Mouse (Mus musculus) limb, embryonic 14.5 days (tissue): ENCODE data around the gene Gp1ba. TPM values are rescaled to one million over a fixed set of nuclear protein-coding genes. Genes with fewer than 3 reads are reported as not detected.

Experiments used
- ATAC-seq: fragments of 200-750 bp; cut with Nextera tagmentation; 2 replicates; pipeline ENCODE4 v1.8.0; 2017; ENCODE audit warnings: low read depth, moderate number of reproducible peaks, moderate TSS enrichment; ENCODE audit not compliant: low FRiP score
- DNase-seq: peaks from one replicate; pipeline ENCODE4 v3.0.0-alpha.2; 2015; ENCODE audit warnings: low spot score
- H3K27ac ChIP-seq: fragments of 300-500 bp; sonication (generic); replicated peaks from 2 replicates; pipeline ENCODE4 v1.5.1; 2014; ENCODE audit warnings: low read depth, mild to moderate bottlenecking, low read length, moderate library complexity, mixed read lengths
- H3K27me3 ChIP-seq: fragments of 300-500 bp; sonication (generic); 2 replicates; pipeline ENCODE4 v1.6.1; 2014; ENCODE audit warnings: low read length, mixed read lengths; ENCODE audit not compliant: control insufficient read depth, insufficient read depth
- H3K36me3 ChIP-seq: fragments of 300-500 bp; sonication (generic); 2 replicates; pipeline ENCODE4 v1.6.1; 2014; ENCODE audit warnings: mild to moderate bottlenecking, low read length, moderate library complexity, mixed read lengths; ENCODE audit not compliant: control insufficient read depth, insufficient read depth
- H3K4me1 ChIP-seq: fragments of 300-500 bp; sonication (generic); 2 replicates; pipeline ENCODE4 v1.6.1; 2014; ENCODE audit warnings: antibody characterized with exemption, low read length, mixed read lengths; ENCODE audit not compliant: control insufficient read depth, insufficient read depth
- H3K4me2 ChIP-seq: fragments of 300-500 bp; sonication (generic); replicated peaks from 2 replicates; pipeline ENCODE4 v1.6.1; 2014; ENCODE audit warnings: low read depth, mild to moderate bottlenecking, low read length, moderate library complexity; ENCODE audit not compliant: severe bottlenecking
- H3K4me3 ChIP-seq: fragments of 300-500 bp; sonication (generic); replicated peaks from 2 replicates; pipeline ENCODE4 v1.5.1; 2014; ENCODE audit warnings: low read length
- H3K9ac ChIP-seq: fragments of 300-500 bp; sonication (generic); 2 replicates; pipeline ENCODE4 v1.6.1; 2014; ENCODE audit warnings: mild to moderate bottlenecking, low read depth, low read length, moderate library complexity; ENCODE audit not compliant: severe bottlenecking
- H3K9me3 ChIP-seq: fragments of 300-500 bp; sonication (generic); 2 replicates; pipeline ENCODE4 v1.6.1; 2016; ENCODE audit warnings: low read length; ENCODE audit not compliant: control insufficient read depth
- POLR2A ChIP-seq: fragments of 200-500 bp; IDR thresholded peaks from 2 replicates; pipeline ENCODE4 v1.8.0; 2012; ENCODE audit warnings: inconsistent platforms, mild to moderate bottlenecking, moderate library complexity, borderline replicate concordance; ENCODE audit not compliant: insufficient read depth, insufficient read length; ENCODE audit errors: extremely low read depth
- WGBS: fragments of 180-500 bp; shearing (Covaris S2); extraction: QIAGEN DNeasy Blood & Tissue Kit; methylation state at CpG from one replicate; pipeline ENCODE4 v1.1.7; 2014; 5-methylcytosine and 5-hydroxymethylcytosine counted together
- polyA plus RNA-seq, 2 experiments: library from polyadenylated mRNA; depleted of rRNA in 1 of 2; stranded (reverse) in 1 of 2; unstranded in 1 of 2; fragments of >200 nt; fragmentation: Nextera tagmentation in 1 of 2; extraction: Ambion mirVana in 1 of 2; gene quantifications; 2 replicates each; pipeline versions ENCODE4 v1.2.1 to v1.2.3; 2012 to 2014

The Gp1ba gene
- polyA plus RNA-seq, 2 experiments, result 0.47 to 0.56 TPM

DNA sequence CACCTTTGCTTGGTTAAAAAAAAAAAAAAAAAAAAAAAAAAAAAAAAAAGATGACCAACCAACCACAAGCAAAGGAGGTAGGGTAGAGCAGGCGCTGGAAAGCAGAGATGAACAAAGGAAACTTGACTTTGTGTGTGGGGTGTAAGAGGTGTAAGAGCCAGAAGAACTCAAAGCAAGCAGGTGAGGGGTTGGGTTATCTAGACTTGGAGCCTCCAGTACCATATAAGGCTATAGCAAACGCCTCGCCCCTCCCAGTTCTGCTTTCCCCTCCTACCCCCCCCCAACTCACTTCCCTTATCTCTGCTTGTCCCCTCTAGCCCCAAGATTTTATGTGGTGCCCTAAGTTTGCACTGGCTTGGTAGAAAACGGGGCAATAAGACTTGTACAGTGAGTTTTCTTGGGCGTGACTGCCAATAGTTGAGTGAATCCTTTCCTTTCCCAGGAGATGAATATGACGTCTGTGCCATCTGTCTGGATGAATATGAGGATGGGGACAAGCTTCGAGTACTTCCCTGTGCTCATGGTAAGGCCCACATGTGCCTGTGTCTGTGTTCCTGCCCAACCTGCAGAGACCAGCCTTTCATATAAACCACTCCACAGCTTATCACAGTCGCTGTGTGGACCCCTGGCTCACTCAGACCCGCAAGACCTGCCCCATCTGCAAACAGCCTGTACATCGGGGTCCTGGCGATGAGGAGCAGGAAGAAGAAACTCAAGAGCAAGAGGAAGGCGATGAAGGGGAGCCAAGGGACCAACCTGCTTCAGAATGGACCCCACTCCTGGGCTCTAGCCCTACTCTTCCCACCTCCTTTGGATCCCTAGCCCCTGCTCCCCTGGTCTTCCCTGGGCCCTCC is 11.6 kb downstream of the Gp1ba start:
- 0 out of 2 replicates have a peak overlapping the region, but pooled peaks have one; percentile 1 for H3K4me2 ChIP-seq
- TF ChIP-seq POLR2A, result no peak
- peaks cover 53% of the 10 kb centered on the region for H3K36me3 ChIP-seq
- H3K4me1 ChIP-seq, result peaks cover 23% of the 10 kb centered on the region
- 77% methylated on average over 12 of the region's 12 CpGs for WGBS
- H3K27ac ChIP-seq, result no peak overlapping the region
- no peak for DNase-seq
- no peaks in the 10 kb centered on the region for H3K9me3 ChIP-seq
- no peak overlapping the region for H3K9ac ChIP-seq
- H3K27me3 ChIP-seq, result no peaks in the 10 kb centered on the region
- peak overlapping the region; percentile 9; the same call in 1 of the 2 replicates for H3K4me3 ChIP-seq
- no peak for ATAC-seq

DNA sequence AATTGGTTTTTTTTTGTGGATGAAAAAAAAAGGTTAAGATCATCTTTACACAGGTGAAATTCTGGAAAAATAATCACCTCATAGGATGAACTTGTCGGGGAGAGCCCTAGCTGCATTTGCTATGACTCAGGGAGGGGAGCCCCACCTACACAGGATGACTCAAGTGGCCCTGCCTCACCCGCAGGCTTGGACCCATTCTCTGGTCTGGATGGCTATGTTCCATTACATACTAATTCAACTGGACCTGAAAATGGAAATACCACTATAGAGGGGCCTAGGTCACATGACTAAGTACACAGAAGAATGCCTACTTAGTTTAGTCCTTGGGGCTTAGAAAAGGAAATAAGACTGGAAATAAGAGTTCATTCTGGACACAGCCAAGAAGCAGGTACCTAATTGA is 12.5 kb downstream of the Gp1ba start:
- no peak for DNase-seq
- no peaks in the 10 kb centered on the region for H3K27me3 ChIP-seq
- 0 out of 2 replicates have a peak overlapping the region, but pooled peaks have one; percentile 1 for H3K4me2 ChIP-seq
- H3K4me3 ChIP-seq, result no peak overlapping the region
- WGBS, result 71% methylated on average over 2 of the region's 2 CpGs
- no peak for TF ChIP-seq POLR2A
- H3K9me3 ChIP-seq, result no peaks in the 10 kb centered on the region
- H3K4me1 ChIP-seq, result peaks cover 20% of the 10 kb centered on the region
- no peak for ATAC-seq
- H3K36me3 ChIP-seq, result peaks cover 50% of the 10 kb centered on the region
- no peak overlapping the region for H3K9ac ChIP-seq
- H3K27ac ChIP-seq, result no peak overlapping the region

DNA sequence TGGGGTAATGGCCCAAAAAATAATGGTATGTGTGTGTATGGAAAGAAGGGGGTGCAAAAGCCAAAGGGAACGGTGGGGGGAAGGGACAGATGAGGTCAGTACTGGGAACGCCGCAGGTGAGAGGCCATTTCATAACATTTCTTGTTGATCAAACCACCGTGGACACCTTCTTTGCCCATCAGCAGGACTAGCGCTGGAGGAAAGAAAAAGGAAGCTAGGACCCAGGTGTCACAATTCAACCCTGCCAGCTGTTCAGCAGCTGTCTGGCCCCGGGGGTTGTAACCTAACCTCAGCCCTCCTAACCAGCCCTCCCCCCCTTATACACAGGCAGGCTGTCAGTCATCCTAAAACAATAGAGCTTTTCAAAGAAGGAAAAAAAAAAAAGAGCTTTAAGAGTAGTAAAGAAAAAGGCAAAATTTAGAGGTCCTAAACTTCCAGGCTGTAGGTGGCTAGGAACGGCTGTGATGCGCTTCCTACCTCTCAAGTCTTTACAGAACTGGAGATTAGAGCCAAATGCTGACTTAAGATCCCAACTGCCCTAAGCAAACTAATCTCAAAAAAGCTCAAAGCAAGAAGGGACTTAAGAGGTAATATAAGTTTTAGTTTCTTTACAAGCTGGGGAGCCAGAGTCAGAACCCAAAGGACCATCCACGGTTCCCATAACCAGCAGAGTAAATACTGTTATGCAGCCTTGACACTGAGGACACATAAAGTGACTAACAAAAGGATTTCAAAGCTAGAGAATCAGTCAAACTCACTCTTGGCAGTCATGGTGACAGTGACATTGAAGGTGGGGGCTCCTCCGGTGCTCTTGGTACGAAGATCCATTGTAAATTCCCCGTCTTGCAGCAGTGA is 13.3 kb downstream of the Gp1ba start:
- Histone ChIP-seq H3K9ac (peak overlapping the region; percentile 96), H3K36me3 (peaks cover 50% of the 10 kb centered on the region), H3K27me3 (no peaks in the 10 kb centered on the region), H3K27ac (peak overlapping the region; percentile 97), H3K4me3 (peak overlapping the region; percentile 100), H3K4me2 (peak overlapping the region; percentile 97), H3K4me1 (peaks cover 28% of the 10 kb centered on the region), H3K9me3 (no peaks in the 10 kb centered on the region)
- DNase-seq (peak; percentile 66), ATAC-seq (no peak)
- WGBS, result 50% methylated on average over 12 of the region's 12 CpGs
- TF ChIP-seq POLR2A, result no peak

DNA sequence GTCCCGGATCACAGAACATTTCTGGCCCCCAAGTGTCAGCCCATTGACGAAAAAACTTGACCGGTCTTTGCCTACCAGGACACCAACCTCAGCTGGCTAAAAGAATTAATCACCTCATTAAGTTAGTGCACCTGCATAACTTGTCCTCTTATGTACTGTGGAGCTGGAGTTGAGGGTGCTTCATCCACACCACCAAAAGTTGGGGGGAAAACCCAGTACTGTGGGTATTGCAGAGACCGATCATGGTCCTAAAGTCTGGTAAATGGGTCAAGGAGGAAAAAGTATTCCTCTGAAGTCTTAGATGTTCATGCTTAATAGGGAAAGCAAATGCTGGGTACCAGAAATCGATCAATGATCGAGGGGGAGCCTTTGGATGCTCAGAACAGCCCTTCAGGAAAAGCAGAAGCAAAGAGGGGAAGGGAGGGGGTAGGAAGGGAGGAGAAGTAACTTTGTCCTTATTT is 14.0 kb downstream of the Gp1ba start:
- 44% methylated on average over 6 of the region's 6 CpGs for WGBS
- ATAC-seq (no peak), DNase-seq (no peak)
- Histone ChIP-seq H3K27ac (peak overlapping the region; percentile 97), H3K27me3 (no peaks in the 10 kb centered on the region), H3K4me2 (peak overlapping the region; percentile 97), H3K4me1 (peaks cover 33% of the 10 kb centered on the region), H3K4me3 (peak overlapping the region; percentile 100), H3K9ac (peak overlapping the region; percentile 96), H3K9me3 (no peaks in the 10 kb centered on the region), H3K36me3 (peaks cover 50% of the 10 kb centered on the region)
- TF ChIP-seq POLR2A, result no peak
